Mouse (Mus musculus) left cerebral cortex, adult 11 months (tissue): ENCODE data around the gene Gm2663.
"Not testable (repeated sequence)": the region's sequence is repeated elsewhere in the genome, so short reads cannot be mapped to it uniquely, and the experiment has no call there.

Source experiments
- DNase-seq: peaks from one replicate; pipeline ENCODE4 v3.0.0; 2022; ENCODE audit warnings: low spot score

Gene Gm2663

GRCm38 (mm10) chr6:40999379-40999778, at the start of gene Gm2663:
Gene Gm2663, minus strand, starts transcription at chr6:40999479.
- not testable (repeated sequence) for DNase-seq

- no peak for DNase-seq
Measured at GRCm38 (mm10) chr6:41048602-41049001, 49.3 kb upstream of the Gm2663 start.

GRCm38 (mm10) chr6:41047961-41048360, 48.7 kb upstream of the Gm2663 start:
- DNase-seq, result no peak

- no peak for DNase-seq
Measured at GRCm38 (mm10) chr6:41047202-41047601, 47.9 kb upstream of the Gm2663 start.

- no peak for DNase-seq
Measured at GRCm38 (mm10) chr6:41046553-41046952, 47.3 kb upstream of the Gm2663 start.

- DNase-seq, result no peak
Measured at GRCm38 (mm10) chr6:41044753-41045152, 45.5 kb upstream of the Gm2663 start.

GRCm38 (mm10) chr6:41044314-41044713, 45.0 kb upstream of the Gm2663 start:
- no peak for DNase-seq

- no peak for DNase-seq
Measured at GRCm38 (mm10) chr6:41035409-41035808, 36.1 kb upstream of the Gm2663 start, which contains the start of gene 2210010C04Rik. Gene 2210010C04Rik, minus strand, starts transcription at chr6:41035509.

- no peak for DNase-seq
Measured at GRCm38 (mm10) chr6:41032802-41033201, 33.5 kb upstream of the Gm2663 start.

GRCm38 (mm10) chr6:41032231-41032630, 33.0 kb upstream of the Gm2663 start:
- DNase-seq, result no peak

- DNase-seq, result no peak
Measured at GRCm38 (mm10) chr6:41030821-41031220, 31.5 kb upstream of the Gm2663 start.

- no peak for DNase-seq
Measured at GRCm38 (mm10) chr6:41027053-41027452, 27.8 kb upstream of the Gm2663 start.

- no peak for DNase-seq
Measured at GRCm38 (mm10) chr6:41025873-41026650, 26.8 kb upstream of the Gm2663 start.

GRCm38 (mm10) chr6:41019140-41019539, 19.9 kb upstream of the Gm2663 start:
- DNase-seq, result no peak

GRCm38 (mm10) chr6:41018629-41019028, 19.4 kb upstream of the Gm2663 start:
- DNase-seq, result no peak

- no peak for DNase-seq
Measured at GRCm38 (mm10) chr6:41015065-41015464, 15.8 kb upstream of the Gm2663 start.

- not testable (repeated sequence) for DNase-seq
Measured at GRCm38 (mm10) chr6:40964454-40964853, 34.8 kb downstream of the Gm2663 start, which contains the start of gene 1810009J06Rik. Gene 1810009J06Rik, plus strand, starts transcription at chr6:40964754.

- no peak for DNase-seq
Measured at GRCm38 (mm10) chr6:40953716-40954115, 45.6 kb downstream of the Gm2663 start.

- no peak for DNase-seq
Measured at GRCm38 (mm10) chr6:40951770-40952169, 47.5 kb downstream of the Gm2663 start, which contains the start of gene Gm4744. Gene Gm4744, minus strand, starts transcription at chr6:40951870.
